Mouse (Mus musculus) heart, embryonic 13.5 days (tissue): Measurements from ENCODE around the gene Coq2. TPM values are rescaled to one million over a fixed set of nuclear protein-coding genes. Genes with fewer than 3 reads are reported as not detected.

Source experiments
- ATAC-seq: fragments of 200-750 bp; cut with Nextera tagmentation; 2 replicates; pipeline ENCODE4 v1.8.0; 2017; ENCODE audit warnings: moderate TSS enrichment; ENCODE audit not compliant: insufficient number of reproducible peaks, low FRiP score, low TSS enrichment; ENCODE audit errors: extremely low read depth
- H3K27ac ChIP-seq: fragments of 300-500 bp; sonication (generic); replicated peaks from 2 replicates; pipeline ENCODE4 v1.5.1; 2015; ENCODE audit warnings: moderate library complexity, mild to moderate bottlenecking, inconsistent platforms
- H3K27me3 ChIP-seq: fragments of 300-500 bp; sonication (generic); replicated peaks from 2 replicates; pipeline ENCODE4 v1.6.1; 2015; ENCODE audit warnings: mild to moderate bottlenecking, inconsistent platforms
- H3K36me3 ChIP-seq: fragments of 300-500 bp; sonication (generic); 2 replicates; pipeline ENCODE4 v1.6.1; 2015; ENCODE audit warnings: mild to moderate bottlenecking, inconsistent platforms
- H3K4me1 ChIP-seq: fragments of 300-500 bp; sonication (generic); 2 replicates; pipeline ENCODE4 v1.6.1; 2015; ENCODE audit warnings: inconsistent platforms
- H3K4me2 ChIP-seq: fragments of 300-500 bp; sonication (generic); 2 replicates; pipeline ENCODE4 v1.6.1; 2015; ENCODE audit warnings: inconsistent platforms, mild to moderate bottlenecking, moderate library complexity
- H3K4me3 ChIP-seq: fragments of 300-500 bp; sonication (generic); 2 replicates; pipeline ENCODE4 v1.5.1; 2015; ENCODE audit warnings: moderate library complexity, mild to moderate bottlenecking, inconsistent platforms
- H3K9ac ChIP-seq: fragments of 300-500 bp; sonication (generic); 2 replicates; pipeline ENCODE4 v1.6.1; 2015; ENCODE audit warnings: inconsistent platforms, mild to moderate bottlenecking, moderate library complexity
- H3K9me3 ChIP-seq: fragments of 300-500 bp; sonication (generic); 2 replicates; pipeline ENCODE4 v1.6.1; 2016; ENCODE audit warnings: inconsistent platforms
- WGBS: fragments of 180-500 bp; shearing (Covaris S2); methylation state at CpG from one replicate; pipeline ENCODE4 v1.1.7; 2015; ENCODE audit warnings: mixed read lengths; 5-methylcytosine and 5-hydroxymethylcytosine counted together
- polyA plus RNA-seq: library from polyadenylated mRNA; unstranded; fragments of >200 nt; fragmentation: Nextera tagmentation; extraction: Ambion mirVana; gene quantifications from 2 replicates; pipeline ENCODE4 v1.2.1, GENCODE M21; 2015

Coq2 gene
- polyA plus RNA-seq, 1 experiment from 2014 or later = 60.5 TPM

DNA sequence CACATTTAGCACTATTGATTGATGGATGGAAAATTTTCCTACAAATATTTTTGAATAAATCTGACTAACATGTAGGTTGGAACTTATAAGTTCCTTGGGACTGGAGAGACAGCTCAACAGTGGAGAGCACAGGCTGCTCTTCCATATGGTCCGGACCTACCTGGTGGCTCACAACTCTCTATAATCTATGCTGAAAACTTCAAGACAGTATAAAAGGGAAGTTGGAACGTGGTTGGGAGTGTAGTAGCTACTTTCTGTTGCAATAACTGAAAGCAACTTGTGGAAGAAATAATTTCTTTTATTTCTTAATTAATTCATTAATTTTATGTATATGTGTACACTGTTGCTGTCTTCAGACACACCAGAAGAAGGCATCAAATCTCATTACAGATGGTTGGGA, 22.5 kb upstream of the Coq2 start:
- Histone ChIP-seq H3K27ac (no peak overlapping the region), H3K36me3 (no peaks in the 10 kb centered on the region), H3K4me2 (no peak overlapping the region), H3K4me3 (no peak overlapping the region), H3K9ac (no peak overlapping the region), H3K9me3 (no peaks in the 10 kb centered on the region), H3K27me3 (no peaks in the 10 kb centered on the region), H3K4me1 (no peaks in the 10 kb centered on the region)
- WGBS = 61% methylated on average over 2 of the region's 2 CpGs
- ATAC-seq = no peak

GRCm38 (mm10) chr5:100685631-100686030, 10.7 kb upstream of the Coq2 start:
- no peaks in the 10 kb centered on the region for H3K36me3 ChIP-seq
- 0 out of 2 replicates have a peak, but pooled peaks cover under 1% of the 10 kb centered on the region for H3K27me3 ChIP-seq
- no peak overlapping the region for H3K4me2 ChIP-seq
- 64% methylated on average over 4 of the region's 4 CpGs for WGBS
- H3K4me3 ChIP-seq = no peak overlapping the region
- no peak overlapping the region for H3K27ac ChIP-seq
- no peak overlapping the region for H3K9ac ChIP-seq
- ATAC-seq = no peak
- no peaks in the 10 kb centered on the region for H3K9me3 ChIP-seq
- no peaks in the 10 kb centered on the region for H3K4me1 ChIP-seq

DNA sequence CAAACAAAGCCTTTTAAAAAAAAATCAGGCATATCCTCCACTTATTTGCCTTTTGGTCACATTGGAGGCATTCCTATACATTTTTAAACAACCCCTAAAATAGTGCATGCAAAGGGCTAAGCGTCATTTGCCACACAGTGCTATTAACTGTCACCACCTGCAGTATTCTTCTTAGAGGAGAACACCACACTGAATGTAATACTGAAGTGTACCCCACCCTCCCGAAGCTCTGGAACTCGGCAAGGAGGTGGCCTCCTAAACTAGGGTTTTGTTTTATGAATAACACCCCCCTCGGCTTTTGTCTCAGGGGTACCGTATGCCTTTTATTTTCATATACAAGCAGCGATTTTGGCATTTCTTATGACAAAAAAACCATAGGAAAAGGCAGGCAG, 5.6 kb upstream of the Coq2 start:
- 70% methylated on average over 6 of the region's 6 CpGs for WGBS
- H3K4me3 ChIP-seq = no peak overlapping the region
- H3K9ac ChIP-seq = no peak overlapping the region
- no peak for ATAC-seq
- H3K36me3 ChIP-seq = no peaks in the 10 kb centered on the region
- H3K27me3 ChIP-seq = peaks cover 3% of the 10 kb centered on the region; the same call in 1 of the 2 replicates
- H3K27ac ChIP-seq = no peak overlapping the region
- no peaks in the 10 kb centered on the region for H3K9me3 ChIP-seq
- H3K4me2 ChIP-seq = no peak overlapping the region
- H3K4me1 ChIP-seq = no peaks in the 10 kb centered on the region

DNA sequence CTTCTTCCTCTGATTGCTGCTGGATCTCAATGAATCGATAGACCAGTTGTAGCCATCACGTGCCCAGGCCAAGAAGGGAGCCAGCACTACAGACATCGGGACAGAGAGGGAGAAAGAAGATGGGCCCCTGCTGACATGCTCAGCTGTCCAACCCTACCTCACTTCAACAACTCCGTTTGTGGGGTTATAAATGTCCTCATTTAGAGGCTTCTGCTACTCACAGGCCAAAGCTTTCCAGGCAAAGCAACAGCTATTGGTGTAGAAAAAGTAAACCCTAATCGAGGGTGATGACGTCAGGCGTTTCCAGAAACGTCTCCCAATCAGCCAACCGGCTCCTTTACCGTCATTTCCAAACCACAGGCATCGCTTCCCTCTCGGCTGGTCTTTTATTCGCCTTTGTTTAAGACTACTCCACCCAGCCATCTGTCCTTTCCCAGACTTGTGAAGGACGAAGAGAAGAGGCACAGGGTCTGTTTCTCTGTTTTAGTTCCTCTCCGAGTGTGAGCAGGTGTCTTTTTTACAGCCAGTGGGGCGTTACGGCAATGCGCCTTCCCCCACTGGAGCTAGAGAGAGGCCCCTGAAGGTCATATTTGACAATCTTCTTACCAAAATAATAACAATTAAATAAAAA, 5.1 kb upstream of the Coq2 start:
- Histone ChIP-seq H3K27ac (no peak overlapping the region), H3K4me2 (no peak overlapping the region), H3K9me3 (no peaks in the 10 kb centered on the region), H3K27me3 (peaks cover 3% of the 10 kb centered on the region; the same call in 1 of the 2 replicates), H3K9ac (no peak overlapping the region), H3K36me3 (no peaks in the 10 kb centered on the region), H3K4me1 (0 out of 2 replicates have a peak, but pooled peaks cover 2% of the 10 kb centered on the region), H3K4me3 (no peak overlapping the region)
- ATAC-seq = no peak
- 70% methylated on average over 18 of the region's 18 CpGs for WGBS

GRCm38 (mm10) chr5:100673745-100674486, 1.0 kb downstream of the Coq2 start:
- Histone ChIP-seq H3K36me3 (peaks cover 13% of the 10 kb centered on the region), H3K9me3 (no peaks in the 10 kb centered on the region), H3K4me3 (peak overlapping the region; percentile 65), H3K9ac (peak overlapping the region; percentile 91), H3K27me3 (no peaks in the 10 kb centered on the region), H3K27ac (peak overlapping the region; percentile 32; the same call in 1 of the 2 replicates), H3K4me1 (peaks cover 20% of the 10 kb centered on the region), H3K4me2 (peak overlapping the region; percentile 76)
- peak; percentile 76; the same call in 1 of the 2 replicates for ATAC-seq
- WGBS = under 1% methylated on average over 71 of the region's 71 CpGs

DNA sequence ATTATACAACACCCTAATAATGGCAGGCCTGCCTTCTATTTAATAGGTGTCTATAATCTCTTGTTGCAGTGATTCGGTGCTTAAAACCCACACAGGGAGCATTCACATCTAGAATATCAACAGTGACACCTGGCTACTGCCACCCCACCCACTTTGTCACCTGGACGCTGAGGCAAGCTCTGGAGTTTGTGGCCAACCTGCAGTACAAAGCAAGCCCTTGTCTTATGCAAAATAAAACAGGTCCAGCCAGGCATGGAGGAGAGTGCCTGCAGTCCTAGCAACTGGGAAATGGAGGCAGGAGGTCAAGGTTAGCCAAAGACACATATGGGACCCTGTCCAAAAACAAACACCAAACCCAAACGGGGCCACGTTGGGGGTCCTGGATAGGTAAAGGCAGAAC, 2.5 kb downstream of the Coq2 start:
- Histone ChIP-seq H3K4me3 (no peak overlapping the region), H3K36me3 (peaks cover 21% of the 10 kb centered on the region), H3K4me2 (no peak overlapping the region), H3K9me3 (no peaks in the 10 kb centered on the region), H3K27me3 (no peaks in the 10 kb centered on the region), H3K9ac (no peak overlapping the region), H3K27ac (no peak overlapping the region), H3K4me1 (peaks cover 20% of the 10 kb centered on the region)
- no peak for ATAC-seq
- WGBS = 85% methylated on average over 4 of the region's 4 CpGs

GRCm38 (mm10) chr5:100671897-100672296, 3.0 kb downstream of the Coq2 start:
- Histone ChIP-seq H3K9me3 (no peaks in the 10 kb centered on the region), H3K4me3 (no peak overlapping the region), H3K36me3 (peaks cover 25% of the 10 kb centered on the region), H3K27me3 (no peaks in the 10 kb centered on the region), H3K9ac (no peak overlapping the region), H3K4me1 (peaks cover 20% of the 10 kb centered on the region), H3K27ac (no peak overlapping the region), H3K4me2 (no peak overlapping the region)
- no peak for ATAC-seq
- 79% methylated on average over 3 of the region's 3 CpGs for WGBS

DNA sequence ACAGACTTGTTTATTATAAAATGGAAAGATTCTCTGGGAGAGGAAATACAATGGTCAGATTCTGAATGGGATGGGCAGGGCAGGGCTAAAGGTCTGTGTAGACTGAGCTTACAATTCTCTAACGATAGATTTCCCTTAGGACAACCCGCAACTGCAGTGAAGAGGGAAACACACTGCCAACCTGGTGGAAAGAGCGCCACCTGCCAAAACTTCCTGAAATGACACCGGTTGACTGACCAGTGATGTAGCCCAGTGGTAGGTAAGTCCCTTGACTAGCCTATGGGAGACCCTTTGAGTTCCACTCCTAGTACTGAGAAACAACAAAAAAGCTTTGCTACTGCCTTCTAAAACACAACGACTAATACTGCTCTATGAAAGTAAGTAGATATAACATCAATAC, 3.5 kb downstream of the Coq2 start:
- H3K9ac ChIP-seq = no peak overlapping the region
- H3K36me3 ChIP-seq = peaks cover 27% of the 10 kb centered on the region
- H3K4me3 ChIP-seq = no peak overlapping the region
- 28% methylated on average over 5 of the region's 5 CpGs for WGBS
- no peaks in the 10 kb centered on the region for H3K9me3 ChIP-seq
- no peaks in the 10 kb centered on the region for H3K27me3 ChIP-seq
- peaks cover 20% of the 10 kb centered on the region for H3K4me1 ChIP-seq
- no peak for ATAC-seq
- H3K27ac ChIP-seq = no peak overlapping the region
- H3K4me2 ChIP-seq = no peak overlapping the region

GRCm38 (mm10) chr5:100666965-100667364, 8.0 kb downstream of the Coq2 start:
- peaks cover 62% of the 10 kb centered on the region for H3K36me3 ChIP-seq
- H3K9ac ChIP-seq = no peak overlapping the region
- ATAC-seq = no peak

GRCm38 (mm10) chr5:100663854-100664253, 11.1 kb downstream of the Coq2 start:
- ATAC-seq = no peak
- Histone ChIP-seq H3K36me3 (peaks cover 73% of the 10 kb centered on the region), H3K27me3 (no peaks in the 10 kb centered on the region), H3K4me1 (no peaks in the 10 kb centered on the region), H3K9ac (no peak overlapping the region), H3K9me3 (no peaks in the 10 kb centered on the region), H3K4me2 (no peak overlapping the region), H3K27ac (no peak overlapping the region), H3K4me3 (no peak overlapping the region)
- WGBS = 50% methylated on average over 5 of the region's 5 CpGs

More at GRCm38 (mm10) chr5:100666965-100667364, 8.0 kb downstream of the Coq2 start:
- H3K4me3 ChIP-seq = no peak overlapping the region
- 55% methylated on average over 1 of the region's 1 CpGs for WGBS
- no peaks in the 10 kb centered on the region for H3K4me1 ChIP-seq
- no peaks in the 10 kb centered on the region for H3K9me3 ChIP-seq
- H3K27ac ChIP-seq = no peak overlapping the region
- no peak overlapping the region for H3K4me2 ChIP-seq
- H3K27me3 ChIP-seq = no peaks in the 10 kb centered on the region

DNA sequence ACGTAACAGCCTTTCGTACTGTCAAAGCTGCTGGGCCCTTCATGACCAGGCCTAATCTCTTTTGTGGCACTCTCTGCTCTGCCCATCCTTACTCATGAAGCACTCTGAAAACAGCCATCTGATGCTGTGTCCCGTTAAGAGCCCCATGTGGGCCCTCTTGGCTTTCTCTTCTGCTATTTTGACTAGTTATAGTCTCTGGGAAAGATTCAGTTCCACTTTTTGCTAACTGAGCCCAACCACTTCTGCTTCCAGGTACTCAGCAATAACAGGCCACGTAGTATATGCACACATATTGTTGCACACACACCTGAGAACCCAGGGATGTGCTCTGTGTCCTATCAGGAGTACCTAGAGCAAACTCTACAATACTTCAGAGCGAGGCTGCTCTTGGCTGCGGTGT, 11.9 kb downstream of the Coq2 start:
- Histone ChIP-seq H3K27ac (no peak overlapping the region), H3K4me2 (no peak overlapping the region), H3K9me3 (no peaks in the 10 kb centered on the region), H3K9ac (no peak overlapping the region), H3K4me1 (no peaks in the 10 kb centered on the region), H3K27me3 (no peaks in the 10 kb centered on the region), H3K36me3 (peaks cover 79% of the 10 kb centered on the region), H3K4me3 (no peak overlapping the region)
- WGBS = 91% methylated on average over 6 of the region's 6 CpGs
- ATAC-seq = no peak

GRCm38 (mm10) chr5:100658460-100658859, 16.5 kb downstream of the Coq2 start:
- peaks cover 91% of the 10 kb centered on the region for H3K36me3 ChIP-seq
- no peak for ATAC-seq
- no peaks in the 10 kb centered on the region for H3K9me3 ChIP-seq
- 78% methylated on average over 6 of the region's 6 CpGs for WGBS
- H3K9ac ChIP-seq = no peak overlapping the region
- no peaks in the 10 kb centered on the region for H3K27me3 ChIP-seq
- H3K4me1 ChIP-seq = no peaks in the 10 kb centered on the region
- H3K27ac ChIP-seq = no peak overlapping the region
- no peak overlapping the region for H3K4me2 ChIP-seq
- no peak overlapping the region for H3K4me3 ChIP-seq
